Mouse (Mus musculus): ENCODE measurements around the gene Grk6.

The Grk6 gene

DNA sequence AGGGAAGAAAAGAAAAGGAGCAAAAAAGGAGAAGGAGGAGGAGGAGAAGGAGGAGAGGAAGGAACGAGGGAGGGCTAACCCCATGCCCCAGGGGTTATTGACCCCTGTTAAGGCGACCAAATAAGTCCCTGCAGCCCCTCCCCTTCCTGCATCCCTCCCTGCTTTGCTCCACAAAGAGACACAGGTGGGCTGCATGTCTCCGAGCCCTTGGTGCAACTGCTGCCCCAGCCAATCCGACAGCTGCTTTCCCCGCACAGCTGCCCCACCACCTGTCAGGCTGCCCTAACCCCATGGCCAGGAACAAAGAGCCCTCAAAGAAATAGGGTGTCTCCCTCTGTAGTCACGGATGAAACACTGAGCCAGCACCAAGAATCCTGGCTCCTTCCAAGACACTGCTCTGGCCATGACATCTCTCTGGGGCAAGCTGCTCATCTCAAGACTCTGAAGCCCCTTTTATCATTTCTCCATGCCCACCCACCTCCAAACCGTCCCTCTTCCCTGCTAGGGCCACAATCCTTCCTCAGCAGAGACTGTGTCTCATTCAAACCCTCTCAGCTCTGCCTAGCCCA, 39.7 kb downstream of the Grk6 start:
- no peak for DNase-seq (ENCODE audit: low spot score)

DNA sequence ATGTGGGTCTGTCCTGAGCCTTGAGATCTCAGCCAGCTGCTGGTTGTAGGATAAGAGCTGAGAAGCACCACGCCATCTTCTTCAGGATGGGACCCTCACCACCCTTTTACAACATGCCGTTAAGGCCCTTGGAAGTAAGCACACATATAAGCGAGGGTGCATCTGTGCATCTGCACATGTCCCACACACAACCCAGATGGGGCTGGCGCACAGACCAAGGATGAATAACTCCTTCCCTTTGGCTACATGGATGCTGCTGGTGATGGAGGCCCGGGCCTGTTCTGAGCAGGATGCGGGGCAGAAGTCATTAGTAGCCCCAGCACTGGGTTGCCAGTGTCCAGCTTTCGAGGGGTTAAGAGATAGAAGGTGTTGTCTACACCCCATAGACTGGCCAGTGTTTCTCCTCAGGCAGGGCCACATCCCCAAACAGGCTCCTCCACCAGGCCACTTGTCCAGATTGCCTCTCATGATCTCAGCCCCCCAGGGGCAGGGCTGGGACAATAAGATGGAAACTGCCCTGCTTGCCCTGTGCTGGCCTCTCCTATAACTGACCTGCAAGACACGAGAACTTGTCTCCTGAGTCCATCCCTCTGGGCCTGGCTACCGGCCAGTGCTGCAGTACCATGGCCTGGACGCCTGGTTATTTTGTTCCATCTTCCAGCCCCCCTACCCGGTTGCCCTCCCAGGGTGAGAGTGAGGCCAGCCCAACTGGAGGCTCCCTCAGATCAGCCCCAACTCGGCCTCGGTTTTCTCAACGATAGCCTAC, 41.3 kb downstream of the Grk6 start:
- no peak for DNase-seq (ENCODE audit: low spot score)

DNA sequence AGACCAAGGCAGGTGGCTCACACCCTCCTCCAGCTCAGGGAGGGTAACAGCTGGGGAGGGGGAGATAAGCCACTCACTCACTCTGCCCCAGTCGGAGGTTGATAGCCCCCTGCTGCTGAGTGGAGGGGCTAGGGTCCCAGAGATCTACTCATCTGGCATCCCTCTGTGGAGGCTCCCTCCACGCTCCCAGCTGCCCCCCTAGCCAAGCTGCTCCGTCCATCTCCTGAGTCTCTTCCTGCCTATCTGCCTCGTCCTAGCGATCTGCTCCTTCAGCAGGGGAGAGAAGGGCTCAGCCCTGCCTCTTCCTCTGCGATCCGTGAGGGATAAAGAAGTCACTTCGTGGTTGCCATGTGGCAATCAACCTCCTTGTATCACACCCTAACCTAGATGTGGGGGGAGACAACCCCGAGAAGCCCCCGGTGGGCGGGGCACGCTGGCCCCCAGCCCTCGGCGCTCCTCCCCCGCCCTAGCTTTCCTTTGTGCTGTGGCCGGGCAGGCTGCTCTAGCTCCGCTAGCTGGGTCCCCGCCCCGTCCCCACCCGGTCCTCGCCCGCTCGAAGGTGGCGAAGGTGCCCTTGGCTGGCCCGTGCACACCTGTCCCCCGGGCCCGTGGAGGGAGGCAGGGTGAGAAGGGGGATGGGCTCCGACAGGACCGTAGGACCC, 42.2 kb downstream of the Grk6 start:
- peak; percentile 53 for DNase-seq (ENCODE audit: low spot score)

- DNase-seq (ENCODE audit: low spot score) = peak; percentile 76
These were observed 43.0 kb downstream of the Grk6 start, which contains the start of gene Dbn1 for GRCm38 (mm10) chr13:55487578-55488498. Gene Dbn1, minus strand, starts transcription at chr13:55488111.

- no peak for DNase-seq (ENCODE audit: low spot score)
These were observed 49.4 kb downstream of the Grk6 start for GRCm38 (mm10) chr13:55494257-55494656.

DNA sequence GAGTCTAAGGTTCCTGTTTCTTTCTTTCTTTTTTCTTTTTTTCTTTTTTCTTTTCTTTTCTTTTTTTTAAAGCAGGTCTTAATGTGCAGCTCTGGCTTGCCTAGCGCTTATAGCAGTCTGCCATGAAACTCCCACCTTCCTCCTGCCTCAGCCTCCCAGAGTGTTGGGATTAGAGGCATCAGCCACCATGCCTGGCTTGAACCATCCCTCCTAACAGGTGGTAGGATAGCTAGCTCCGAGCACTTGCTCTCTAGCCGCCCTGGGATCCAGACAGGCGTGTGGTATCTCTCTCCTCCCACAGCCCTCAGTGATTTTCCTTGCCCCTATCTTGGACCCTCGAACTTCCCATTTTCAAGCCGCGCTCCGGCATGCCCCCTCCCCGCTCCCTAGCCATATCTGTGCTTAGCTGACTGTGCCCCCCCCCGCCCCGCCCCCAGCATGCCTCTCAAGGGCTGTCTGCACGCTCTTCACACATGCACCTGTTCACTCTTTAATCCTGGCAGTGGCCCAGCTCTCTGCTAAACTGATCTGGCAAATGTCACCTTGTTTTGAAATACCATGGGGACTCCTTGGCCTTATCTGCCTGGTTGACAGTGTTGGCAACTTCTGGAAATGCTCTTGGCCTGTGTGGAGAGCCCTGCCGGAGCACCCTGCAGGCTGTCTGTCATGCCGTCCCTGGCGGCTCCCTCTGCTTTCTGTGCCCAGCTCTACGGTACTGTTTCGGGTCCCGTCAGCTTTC, 50.2 kb downstream of the Grk6 start:
- no peak for DNase-seq (ENCODE audit: low spot score)

GRCm38 (mm10) chr13:55495702-55496101, 50.8 kb downstream of the Grk6 start:
- DNase-seq (ENCODE audit: low spot score) = no peak

GRCm38 (mm10) chr13:55496661-55497060, 51.8 kb downstream of the Grk6 start:
- no peak for DNase-seq (ENCODE audit: low spot score)

DNA sequence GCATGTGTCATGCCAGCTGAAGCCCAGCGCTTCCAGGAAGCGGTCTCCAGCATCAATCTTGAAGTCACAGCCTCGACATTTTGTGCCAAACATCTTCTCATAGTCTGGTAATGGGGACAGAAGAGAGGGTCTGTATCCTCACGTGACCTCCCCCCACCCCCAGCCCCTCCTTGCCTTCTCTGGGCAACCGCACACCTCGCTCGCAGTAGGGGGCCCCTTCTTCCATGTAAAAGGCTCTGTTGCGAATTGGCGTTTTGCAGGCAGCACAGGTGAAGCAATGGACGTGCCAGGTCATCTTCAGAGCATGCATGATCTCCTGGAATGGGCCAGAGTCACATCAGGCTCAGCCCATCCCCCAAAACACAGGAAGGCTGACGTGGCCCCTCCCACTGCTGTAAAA, 54.0 kb downstream of the Grk6 start:
- DNase-seq (ENCODE audit: low spot score) = no peak

DNA sequence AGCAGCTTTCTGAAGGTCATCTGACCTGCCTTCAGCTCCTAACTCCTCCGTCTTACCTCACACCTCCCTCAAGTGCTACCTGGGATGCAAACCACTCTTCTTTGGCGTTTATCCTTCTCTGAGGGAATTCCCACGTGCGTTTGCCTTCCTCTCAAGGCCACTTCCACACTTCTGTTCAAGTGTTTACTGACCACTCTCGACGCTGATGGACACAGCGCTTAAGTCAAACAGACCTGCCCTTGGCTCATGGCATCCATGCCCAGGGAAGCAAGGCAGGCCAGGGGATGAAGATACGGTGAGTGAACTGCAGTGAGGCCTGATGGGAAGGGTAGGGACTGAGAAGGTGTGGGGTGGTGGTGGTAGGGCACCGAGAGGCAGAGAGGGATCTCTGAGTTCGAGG, 55.7 kb downstream of the Grk6 start:
- no peak for DNase-seq (ENCODE audit: low spot score)

- no peak for DNase-seq (ENCODE audit: low spot score)
These were observed 57.5 kb downstream of the Grk6 start for GRCm38 (mm10) chr13:55502405-55502804.

DNA sequence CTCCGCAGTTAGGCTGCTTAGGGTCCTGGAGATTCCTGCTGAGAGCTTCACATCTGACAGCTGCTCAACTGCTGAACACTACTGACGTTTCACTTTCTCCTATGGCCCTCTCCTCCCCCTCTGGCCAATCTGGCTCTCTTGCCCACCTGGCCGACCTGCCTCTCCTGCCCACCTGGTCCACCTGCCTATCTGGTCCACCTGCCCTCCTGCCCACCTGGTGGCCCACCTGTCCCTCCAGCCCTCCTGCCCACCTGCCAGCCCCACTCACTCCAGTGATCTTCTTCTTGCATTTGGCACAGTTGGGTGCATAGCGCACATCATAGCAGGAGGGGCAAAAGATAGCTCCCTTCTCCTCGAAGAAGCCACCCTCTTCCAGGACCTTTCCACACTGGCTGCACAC, 59.5 kb downstream of the Grk6 start:
- DNase-seq (ENCODE audit: low spot score) = no peak

- DNase-seq (ENCODE audit: low spot score) = no peak
These were observed 60.9 kb downstream of the Grk6 start for GRCm38 (mm10) chr13:55505810-55506209.

DNA sequence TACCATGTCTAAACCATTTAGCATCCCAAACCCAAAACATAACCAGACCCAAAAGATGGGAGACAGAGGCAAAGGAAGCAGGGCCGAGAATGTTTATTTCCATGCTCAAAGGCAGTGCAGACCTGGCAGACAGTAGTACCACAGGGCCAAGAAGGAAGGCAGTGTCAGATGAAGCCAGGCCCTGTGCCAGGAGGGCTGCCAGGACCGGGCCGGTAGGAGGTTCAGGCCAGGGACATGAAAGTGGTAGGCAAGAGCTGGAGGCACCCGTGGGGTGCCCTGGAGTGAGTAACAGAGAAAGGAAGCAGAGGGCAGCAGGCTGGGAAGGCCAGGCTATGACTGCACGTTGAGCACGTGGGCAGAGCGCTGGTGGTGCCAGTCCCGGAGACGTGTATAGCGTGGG, 61.8 kb downstream of the Grk6 start:
- no peak for DNase-seq (ENCODE audit: low spot score)

DNA sequence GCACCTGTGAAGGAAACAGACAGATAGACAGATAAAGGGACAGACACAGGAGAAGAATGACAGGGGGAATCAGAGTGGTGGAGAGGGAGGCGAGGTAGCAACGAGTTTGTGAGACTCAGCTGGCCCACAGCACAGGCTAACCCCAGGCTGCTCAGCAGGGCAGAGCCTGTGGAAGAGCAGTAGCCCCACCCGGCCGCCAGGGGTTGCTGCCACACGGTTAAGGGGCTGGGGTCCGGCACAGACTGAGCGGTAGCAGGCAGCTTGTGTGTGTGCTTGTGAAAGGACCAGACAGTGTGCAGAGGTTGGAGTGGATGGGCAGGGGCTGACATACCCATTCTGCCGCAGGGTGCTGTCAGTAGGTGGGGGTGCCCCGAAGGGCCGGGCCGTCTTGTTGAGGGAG, 63.0 kb downstream of the Grk6 start:
- no peak for DNase-seq (ENCODE audit: low spot score)

GRCm38 (mm10) chr13:55508531-55508930, 63.7 kb downstream of the Grk6 start:
- DNase-seq (ENCODE audit: low spot score) = no peak

DNA sequence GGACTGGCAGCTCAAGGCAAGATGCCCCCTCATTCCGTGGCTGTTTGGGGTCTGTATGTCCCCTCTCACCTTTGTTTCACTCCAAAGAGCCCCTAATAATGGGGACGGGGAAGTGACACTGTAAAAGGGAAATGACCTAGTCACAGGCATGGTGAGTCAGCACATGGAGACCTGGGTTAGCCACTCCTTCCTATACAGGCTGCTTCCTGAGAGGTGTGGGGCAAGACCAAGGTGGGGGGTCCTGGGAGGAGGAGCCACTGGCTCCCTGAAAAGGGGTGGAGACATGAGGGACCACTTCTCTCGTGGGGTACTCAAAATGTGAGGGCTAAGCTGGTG, 65.4 kb downstream of the Grk6 start:
- no peak for DNase-seq (ENCODE audit: low spot score)

All from yolk sac, embryonic 10.5 days (tissue).